In the genomic region with DNA sequence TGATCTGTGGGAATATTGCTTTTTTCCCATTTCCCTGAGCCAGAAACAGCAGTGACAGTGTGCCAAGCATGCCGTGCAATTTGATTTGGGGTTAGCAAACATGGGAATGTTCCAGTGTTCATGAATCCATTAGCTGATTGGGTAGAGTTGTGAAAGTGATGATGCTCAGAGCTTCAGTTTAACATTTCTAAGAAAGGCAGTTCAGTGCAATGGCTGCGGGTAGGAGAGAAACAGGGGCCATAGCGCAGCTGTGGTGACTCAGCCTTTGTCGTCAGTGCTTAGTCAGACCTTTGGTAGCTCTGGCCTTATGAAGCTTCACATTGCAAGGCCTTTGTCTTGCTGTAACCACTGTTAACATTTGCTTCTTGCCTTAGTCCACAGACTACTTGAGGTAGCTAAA, we compare ENCODE assay signal across 18 mouse cellular contexts.
A peak's percentile ranks its signal among the peaks of the same experiment; 100 is the strongest.
DNase-seq lines count a peak whose midpoint lies in the region; ATAC-seq and TF ChIP-seq lines count a peak whose summit lies in the region.
"Had no signal": no experiment of that assay in that cellular context is flagged by ENCODE, and none has a peak within 500 bp of the region (broad histone marks: within the 10 kb centered on the region; RNA-seq: fewer than 3 reads in every experiment).

No protein-coding gene starts in this region.

- 28% methylated on average over 4 of the region's 4 CpGs for WGBS in liver, adult 2 months
- 91% methylated on average over 4 of the region's 4 CpGs for WGBS in liver, embryonic 11.5 days

- peaks cover 2% of the 10 kb centered on the region; the same call in 1 of the 2 replicates for H3K36me3 ChIP-seq in liver, adult 2 months (ENCODE audit: control insufficient read depth, insufficient read depth, low read length)
- H3K36me3 ChIP-seq in liver, embryonic 11.5 days (ENCODE audit: control insufficient read depth, insufficient read depth, low read length) = no peaks in the 10 kb centered on the region
- H3K36me3 ChIP-seq: embryonic facial prominence, embryonic 12.5 days had no signal

- H3K4me3 ChIP-seq in liver, adult 2 months (ENCODE audit: insufficient read depth, low read depth, low read length) = no peak overlapping the region
- no peak overlapping the region for H3K4me3 ChIP-seq in liver, embryonic 11.5 days (ENCODE audit: low read depth, low read length)
- H3K4me3 ChIP-seq: embryonic facial prominence, embryonic 12.5 days; megakaryocyte, embryonic 14.5 days; neural tube, embryonic 13.5 days had no signal

- no peaks in the 10 kb centered on the region for H3K27me3 ChIP-seq in liver, adult 2 months (ENCODE audit: control insufficient read depth, insufficient read depth, low read length)
- no peaks in the 10 kb centered on the region for H3K27me3 ChIP-seq in liver, embryonic 11.5 days (replicated peaks; ENCODE audit: control insufficient read depth, insufficient read depth, low read length)
- H3K27me3 ChIP-seq: embryonic facial prominence, embryonic 12.5 days; megakaryocyte, embryonic 14.5 days; neural tube, embryonic 13.5 days had no signal

- no peaks in the 10 kb centered on the region for H3K9me3 ChIP-seq in liver, embryonic 11.5 days (ENCODE audit: control insufficient read depth, low read length)
- H3K9me3 ChIP-seq: embryonic facial prominence, embryonic 12.5 days; megakaryocyte, embryonic 14.5 days; neural tube, embryonic 13.5 days had no signal

- ATAC-seq in liver, embryonic 11.5 days (replicated peaks; ENCODE audit: low FRiP score) = no peak
- ATAC-seq: hindbrain, postnatal 0 days; liver, postnatal 0 days had no signal

- no peak for TF ChIP-seq CTCF in liver, adult 2 months (IDR thresholded peaks at IDR 0.05; ENCODE audit: low read depth, low read length)

- DNase-seq in adrenal gland, adult 8-10 months = peak; percentile 17
- no peak for DNase-seq in adrenal gland, adult 18-20 months (ENCODE audit: low spot score in 2 of 2)
- peak; percentile 68 for DNase-seq in liver, adult 2 months (ENCODE audit: extremely low read depth, low read depth, low spot score)
- DNase-seq in liver, embryonic 11.5 days (ENCODE audit: low spot score) = no peak
- peak; percentile 44 to 47 for DNase-seq in adrenal gland, postnatal 36 days
- DNase-seq in kidney, adult 18-20 months = no peak
- DNase-seq in frontal cortex, postnatal 14 days (ENCODE audit: low spot score in 2 of 2) = no peak
- DNase-seq in cerebellum, adult 11-12 months = no peak
- DNase-seq: cerebellum, adult 11 months; kidney, adult 11 months; kidney, postnatal 4 days; liver, postnatal 0 days; lung, postnatal 14 days; thymus, postnatal 25 days had no signal

- TF ChIP-seq POLR2A in liver, adult 2 months (IDR thresholded peaks at IDR 0.05; ENCODE audit: extremely low read depth, insufficient read depth, low read length) = no peak

- peaks cover 7% of the 10 kb centered on the region for H3K4me1 ChIP-seq in liver, adult 2 months (ENCODE audit: control insufficient read depth, insufficient read depth, low read length)
- no peaks in the 10 kb centered on the region for H3K4me1 ChIP-seq in liver, embryonic 11.5 days (replicated peaks; ENCODE audit: control insufficient read depth, insufficient read depth, low read length)
- H3K4me1 ChIP-seq: embryonic facial prominence, embryonic 12.5 days; neural tube, embryonic 13.5 days had no signal

- H3K4me2 ChIP-seq in liver, embryonic 11.5 days = no peak overlapping the region
- H3K4me2 ChIP-seq: embryonic facial prominence, embryonic 12.5 days; neural tube, embryonic 13.5 days had no signal

- H3K9ac ChIP-seq in liver, adult 2 months (ENCODE audit: low read depth, low read length) = no peak overlapping the region
- H3K9ac ChIP-seq in liver, embryonic 11.5 days (ENCODE audit: low read depth, low read length) = no peak overlapping the region
- H3K9ac ChIP-seq: embryonic facial prominence, embryonic 12.5 days; liver, postnatal 0 days; neural tube, embryonic 13.5 days had no signal

- H3K27ac ChIP-seq in liver, adult 2 months (replicated peaks; ENCODE audit: insufficient read depth, low read depth, low read length) = no peak overlapping the region
- H3K27ac ChIP-seq in liver, embryonic 11.5 days (ENCODE audit: low read depth, low read length) = no peak overlapping the region
- H3K27ac ChIP-seq: embryonic facial prominence, embryonic 12.5 days; hindbrain, postnatal 0 days; neural tube, embryonic 13.5 days had no signal

- H3K79me2 ChIP-seq in liver, adult 2 months (ENCODE audit: control insufficient read depth, insufficient read depth, low read length) = no peaks in the 10 kb centered on the region

Comparison
In these comparisons a context has a peak if more than half of its experiments do, and no peak if none do; other contexts are left out.
1. DNase-seq: peak in adrenal gland, adult 8-10 months (single experiment), liver, adult 2 months (single experiment) and adrenal gland, postnatal 36 days (2 of 2); none in adrenal gland, adult 18-20 months (0 of 2), liver, embryonic 11.5 days (single experiment), kidney, adult 18-20 months (single experiment), frontal cortex, postnatal 14 days (0 of 2) and cerebellum, adult 11-12 months (single experiment).